Mouse (Mus musculus) T-helper 17 cell (primary cell): Measurements from ENCODE around the gene Sapcd1.
"Not testable (repeated sequence)": the region's sequence is repeated elsewhere in the genome, so short reads cannot be mapped to it uniquely, and the experiment has no call there.

ENCODE experiments used
- in situ Hi-C, 2 experiments: fragments of 300-600 bp; cut with MboI, MseI; formaldehyde crosslinking; loops; 1 replicate in 1 of 2; 2 replicates in 1 of 2; pipeline ENCODE4 v1.15.1; 2025; ENCODE audit warnings: high pct_unique_total_duplicates in 2 of 2

The Sapcd1 gene

GRCm38 (mm10) chr17:35055691-35056495 lies 28.1 kb upstream of the Sapcd1 start:
- in situ Hi-C loops: loop anchor here in 1 of 2 experiments (10.0 kb wide), 1 partner anchor 799 kb away; no protein-coding TSS in a partner anchor

- in situ Hi-C loops: loop anchor here in 1 of 2 experiments (10.0 kb wide), 1 partner anchor 802 kb away; no protein-coding TSS in a partner anchor
Observed at GRCm38 (mm10) chr17:35052271-35052798, 24.5 kb upstream of the Sapcd1 start.

- in situ Hi-C loops: loop anchor here in 1 of 2 experiments (10.0 kb wide), 1 partner anchor 803 kb away; no protein-coding TSS in a partner anchor
Observed at GRCm38 (mm10) chr17:35051156-35052086, 23.6 kb upstream of the Sapcd1 start.

DNA sequence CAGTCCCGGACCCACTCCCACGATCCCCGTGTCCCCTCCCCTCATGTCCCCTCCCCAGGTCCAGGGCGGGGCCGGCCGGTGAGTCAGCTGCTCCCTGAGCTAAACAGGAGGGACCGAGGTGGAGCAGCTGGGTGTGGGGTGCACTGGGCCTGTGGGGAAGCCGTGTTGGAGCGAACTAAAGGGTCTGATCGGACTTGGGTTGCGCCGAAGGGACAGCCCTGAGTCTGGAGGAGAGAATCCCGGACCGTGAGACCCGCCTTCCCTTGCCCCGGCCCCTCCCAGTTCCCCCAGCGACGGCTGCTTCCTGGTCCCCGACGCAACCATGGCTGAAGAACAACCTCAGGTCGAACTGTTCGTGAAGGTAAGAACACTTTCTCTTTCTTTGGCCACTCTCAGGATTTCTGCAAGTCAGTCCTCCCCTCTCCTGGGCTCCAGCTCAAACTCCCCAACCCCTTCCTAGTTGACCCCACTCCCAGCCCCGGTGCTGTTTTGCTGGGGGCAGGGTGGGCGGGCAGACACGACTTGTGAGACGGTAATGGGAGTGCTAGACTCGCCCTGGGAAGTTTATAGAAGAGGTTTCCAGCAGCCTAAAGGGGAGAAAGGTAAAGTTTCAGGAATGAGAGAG lies 22.4 kb upstream of the Sapcd1 start:
- in situ Hi-C loops: loop anchor here in 1 of 2 experiments (10.0 kb wide), 1 partner anchor 805 kb away; no protein-coding TSS in a partner anchor

DNA sequence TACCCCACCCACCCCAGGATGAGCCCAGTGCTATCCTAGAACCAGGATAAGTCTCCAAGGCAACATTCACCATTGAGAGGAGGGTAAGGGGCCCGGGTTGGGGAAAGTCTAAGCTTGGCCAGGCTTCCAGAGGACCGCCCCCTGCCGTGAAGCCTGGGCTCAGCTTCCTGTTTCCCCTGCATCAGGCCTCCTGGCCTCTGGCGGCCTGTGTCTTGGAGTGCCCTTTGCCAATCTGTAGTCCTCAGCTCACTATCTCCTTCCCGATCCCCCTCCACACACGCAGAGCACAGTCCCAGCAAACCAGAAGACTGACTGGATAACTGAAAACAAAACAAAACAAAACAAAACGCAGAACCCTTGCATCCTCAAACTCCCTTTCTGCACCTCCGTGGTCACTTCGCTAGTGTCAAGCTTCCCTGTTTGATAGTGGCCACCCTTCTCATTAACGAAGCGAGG lies 21.8 kb upstream of the Sapcd1 start, which contains the start of gene Clic1:
Gene Clic1, plus strand, starts transcription at position 406 of the 456 bp plus-strand sequence.
- in situ Hi-C loops: loop anchor here in 1 of 2 experiments (10.0 kb wide), 1 partner anchor 805 kb away; no protein-coding TSS in a partner anchor

- in situ Hi-C loops: no loop called here
Observed at GRCm38 (mm10) chr17:35048932-35049440, 21.2 kb upstream of the Sapcd1 start.

DNA sequence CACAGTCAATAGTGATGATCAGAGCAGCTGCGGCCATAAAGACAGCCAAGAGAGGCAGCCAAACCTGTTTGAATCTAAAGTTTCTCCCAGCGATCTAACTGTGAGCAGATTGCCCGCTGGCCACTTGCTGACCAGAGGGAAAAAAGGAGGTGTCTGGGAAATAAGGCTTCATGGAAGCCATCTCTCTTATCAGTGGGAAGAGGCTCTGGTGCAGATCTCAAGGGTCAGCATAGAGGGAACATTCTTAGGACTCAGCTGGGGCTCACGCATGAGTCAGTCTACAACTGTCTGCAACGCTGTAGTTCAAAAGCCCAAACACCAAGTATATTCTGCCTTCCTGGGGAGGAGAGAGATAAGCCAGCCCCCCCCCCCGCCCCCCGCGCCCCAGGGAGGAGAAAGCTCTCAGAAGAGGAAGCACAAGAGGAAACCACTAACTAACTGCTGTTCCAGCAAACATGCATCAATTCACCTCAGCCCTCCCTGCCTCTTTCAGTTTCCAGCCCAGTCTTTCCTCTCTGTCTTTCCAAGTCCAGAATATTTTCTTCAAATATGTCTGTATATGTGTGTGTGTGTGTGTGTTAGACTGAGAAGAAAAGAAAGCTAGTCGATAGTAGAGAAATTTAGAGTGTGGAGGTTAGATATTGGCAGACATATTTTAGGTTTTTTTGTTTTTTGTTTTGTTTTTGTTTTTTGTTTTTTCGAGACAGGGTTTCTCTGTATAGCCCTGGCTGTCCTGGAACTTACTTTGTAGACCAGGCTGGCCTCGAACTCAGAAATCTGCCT lies 20.5 kb upstream of the Sapcd1 start:
- in situ Hi-C loops: no loop called here

GRCm38 (mm10) chr17:35047688-35048087 lies 19.9 kb upstream of the Sapcd1 start:
- in situ Hi-C loops: no loop called here

- in situ Hi-C loops: no loop called here
Observed at GRCm38 (mm10) chr17:35046681-35047455, 19.1 kb upstream of the Sapcd1 start, which contains the start of gene Msh5. TSS of gene Msh5 (minus strand) at chr17:35046745.

DNA sequence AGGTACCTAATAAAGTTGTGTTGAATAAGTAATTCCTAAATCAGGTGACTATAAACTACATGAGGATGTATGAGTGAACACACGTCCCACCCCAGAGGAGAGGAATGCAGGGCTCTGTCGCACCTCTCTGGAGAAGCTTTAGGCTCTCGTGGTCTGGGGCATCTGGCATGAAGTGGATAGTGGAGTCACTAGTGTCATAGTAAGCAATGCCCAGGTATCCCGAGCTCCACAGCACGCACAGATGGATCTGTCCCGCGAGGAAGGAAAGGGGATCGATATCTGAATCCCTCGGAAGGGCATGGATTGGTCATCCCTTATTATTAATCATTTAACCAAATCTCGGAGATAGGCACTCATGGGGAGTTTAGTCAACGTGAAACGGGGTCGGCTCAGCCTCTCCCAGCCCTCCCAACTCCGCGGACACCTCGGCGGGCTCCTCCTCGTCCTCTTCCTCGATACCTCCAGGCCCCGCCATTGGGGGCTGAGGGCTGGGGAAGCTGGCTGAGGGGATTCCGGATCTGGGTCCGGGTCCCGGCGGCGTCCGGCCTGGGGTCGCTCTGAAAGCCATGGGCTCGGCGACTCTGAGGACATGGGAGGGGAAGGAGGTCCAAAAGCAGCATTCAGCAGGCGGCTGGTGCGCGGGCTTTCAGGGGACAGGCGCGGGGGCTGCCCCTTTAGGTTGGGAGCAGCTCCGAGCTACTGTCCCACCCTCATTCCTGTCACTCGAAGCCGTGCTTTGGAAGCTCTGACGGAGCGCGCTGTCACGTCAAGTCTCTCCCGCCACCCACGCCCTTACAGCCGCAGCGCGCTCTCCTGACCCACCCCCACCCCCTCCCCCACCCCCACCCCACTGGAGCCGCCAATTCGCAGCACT lies 18.2 kb upstream of the Sapcd1 start:
- in situ Hi-C loops: no loop called here

- in situ Hi-C loops: no loop called here
Observed at GRCm38 (mm10) chr17:35044904-35045806, 17.3 kb upstream of the Sapcd1 start.

- in situ Hi-C loops: no loop called here
Observed at GRCm38 (mm10) chr17:35043794-35044193, 16.0 kb upstream of the Sapcd1 start.

- in situ Hi-C loops: no loop called here
Observed at GRCm38 (mm10) chr17:35039121-35039873, 11.5 kb upstream of the Sapcd1 start.

- in situ Hi-C loops: no loop called here
Observed at GRCm38 (mm10) chr17:35034896-35035295, 7.1 kb upstream of the Sapcd1 start.

GRCm38 (mm10) chr17:35033703-35034102 lies 5.9 kb upstream of the Sapcd1 start:
- in situ Hi-C loops: not testable (repeated sequence)

- in situ Hi-C loops: no loop called here
Observed at GRCm38 (mm10) chr17:35032323-35032870, 4.6 kb upstream of the Sapcd1 start.
